Mouse (Mus musculus): ENCODE measurements at regions not wholly inside any gene's neighbourhood (a gene's known extent, or its start where the extent isn't known, plus 50 kb on each side); places are given as distances from the start of the nearest gene placed in this dataset.
"Not testable (repeated sequence)": the region's sequence is repeated elsewhere in the genome, so short reads cannot be mapped to it uniquely, and the experiment has no call there.

DNA sequence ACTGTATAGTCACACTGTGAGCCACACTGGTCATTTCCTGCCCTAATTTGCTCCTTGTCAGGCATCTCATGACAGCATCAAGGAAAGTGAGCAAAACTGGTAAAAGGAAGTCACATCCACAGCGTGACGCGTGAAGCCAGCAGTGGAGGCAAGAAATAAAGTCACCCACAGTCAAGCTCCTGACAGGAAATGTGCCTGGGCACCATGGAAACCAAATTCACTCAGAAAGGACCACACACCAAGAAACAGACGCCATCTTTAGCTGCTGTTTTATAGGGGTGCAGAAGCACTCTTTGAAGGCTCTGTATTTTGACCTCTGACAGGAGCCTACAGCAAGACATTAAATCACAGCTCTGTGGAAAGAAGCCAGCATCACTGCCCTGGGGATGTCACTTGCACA lies 115.4 kb upstream of the Rybp start:
- H3K9ac ChIP-seq: no peak overlapping the region
- no peak for ATAC-seq (ENCODE audit: low read depth)
- H3K4me3 ChIP-seq: no peak overlapping the region
- WGBS: 30% methylated on average over 4 of the region's 4 CpGs
- H3K9me3 ChIP-seq: no peaks in the 10 kb centered on the region
- H3K4me2 ChIP-seq: no peak overlapping the region
- H3K27ac ChIP-seq (replicated peaks): no peak overlapping the region
- H3K4me1 ChIP-seq (replicated peaks): 0 out of 2 replicates have a peak, but pooled peaks cover 6% of the 10 kb centered on the region
- no peaks in the 10 kb centered on the region for H3K36me3 ChIP-seq
- H3K27me3 ChIP-seq: peaks cover 6% of the 10 kb centered on the region; the same call in 1 of the 2 replicates

DNA sequence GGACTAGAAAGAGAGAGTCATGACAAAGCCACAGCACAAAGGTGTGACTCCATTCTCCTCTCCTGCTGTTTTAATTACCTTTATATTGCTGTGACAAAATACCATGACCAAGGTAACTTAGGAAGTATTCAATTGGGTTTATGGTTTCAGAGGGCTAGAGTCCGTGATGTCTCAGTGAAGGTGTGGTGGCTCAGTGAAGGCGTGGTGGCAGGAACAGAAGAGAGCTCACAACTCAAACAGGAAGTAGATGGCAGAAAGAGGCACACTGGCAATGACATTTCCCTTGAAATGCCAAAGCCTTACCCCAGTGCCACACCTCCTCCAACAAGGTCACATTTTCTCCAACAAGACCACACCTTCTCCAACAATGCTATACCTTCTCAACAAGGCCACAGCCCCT lies 114.4 kb upstream of the Rybp start:
- ATAC-seq (ENCODE audit: low read depth): no peak
- H3K4me3 ChIP-seq: no peak overlapping the region
- no peak overlapping the region for H3K9ac ChIP-seq
- no peaks in the 10 kb centered on the region for H3K36me3 ChIP-seq
- H3K4me1 ChIP-seq (replicated peaks): peaks cover 6% of the 10 kb centered on the region; the same call in 1 of the 2 replicates
- 90% methylated on average over 2 of the region's 2 CpGs for WGBS
- no peak overlapping the region for H3K4me2 ChIP-seq
- H3K27ac ChIP-seq (replicated peaks): no peak overlapping the region
- peaks cover 6% of the 10 kb centered on the region; the same call in 1 of the 2 replicates for H3K27me3 ChIP-seq
- no peaks in the 10 kb centered on the region for H3K9me3 ChIP-seq

DNA sequence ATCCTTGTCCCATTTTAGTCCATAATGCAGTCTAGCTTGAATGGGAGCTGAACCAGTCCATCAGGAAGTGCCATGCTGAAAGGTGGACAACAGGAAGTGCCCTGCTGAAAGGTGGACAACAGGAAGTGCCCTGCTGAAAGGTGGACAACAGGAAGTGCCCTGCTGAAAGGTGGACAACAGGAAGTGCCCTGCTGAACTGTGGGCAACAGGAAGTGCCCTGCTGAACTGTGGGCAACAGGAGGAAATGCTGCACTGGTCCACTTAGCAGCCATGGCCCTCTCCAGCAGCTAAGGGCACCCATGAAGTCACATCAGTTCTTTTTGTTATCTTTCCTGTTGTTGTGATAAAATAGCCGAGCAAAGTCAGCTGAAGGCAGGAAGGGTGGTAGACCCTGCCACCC lies 112.1 kb upstream of the Rybp start:
- not testable (repeated sequence) for H3K4me1 ChIP-seq (replicated peaks); ATAC-seq (ENCODE audit: low read depth); H3K27me3 ChIP-seq; H3K9ac ChIP-seq; H3K36me3 ChIP-seq; H3K4me3 ChIP-seq; H3K4me2 ChIP-seq; H3K9me3 ChIP-seq; H3K27ac ChIP-seq (replicated peaks)
- WGBS: 90% methylated on average over 1 of the region's 1 CpGs

DNA sequence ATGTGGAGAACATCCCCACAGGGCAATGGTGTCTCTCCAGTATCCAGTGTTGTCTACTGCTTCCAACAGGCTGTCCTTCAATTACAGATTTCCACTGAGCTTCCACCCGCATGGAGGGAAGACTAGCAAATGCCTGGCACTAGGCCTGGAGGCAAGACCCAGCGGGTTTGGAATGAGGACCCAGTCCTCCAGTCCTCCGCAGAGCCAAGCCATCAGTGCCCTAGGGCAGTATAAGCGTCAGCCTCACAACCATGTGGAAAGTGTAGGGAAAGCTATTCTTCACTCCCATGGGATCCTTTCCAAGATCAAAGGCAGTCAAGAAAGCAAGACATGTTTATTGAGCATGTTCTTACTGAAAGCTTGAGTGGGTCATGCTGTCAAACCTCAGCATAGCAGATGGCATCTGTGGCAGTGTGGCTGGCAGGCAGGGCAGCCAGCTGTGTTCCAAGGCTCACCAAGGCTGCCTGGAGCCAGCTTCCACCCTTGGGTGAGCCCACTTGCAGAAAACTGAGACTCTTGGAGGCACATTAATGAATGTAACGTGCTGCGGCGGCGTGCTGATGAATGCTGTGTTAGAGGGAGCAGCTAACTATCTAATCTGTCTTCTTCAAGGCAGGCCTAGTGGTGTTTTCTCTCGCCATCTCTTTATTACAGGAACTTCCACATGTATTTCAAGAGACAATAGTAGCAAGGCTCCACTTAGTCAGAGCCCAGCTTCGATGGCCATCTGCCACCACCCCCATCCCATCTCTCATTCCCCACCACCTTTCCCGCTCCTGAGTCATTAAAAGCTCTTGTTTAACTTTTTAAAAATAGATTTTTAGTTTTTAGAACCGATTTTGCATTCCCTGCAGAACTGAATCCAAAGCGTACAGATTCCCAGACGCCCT lies 109.3 kb upstream of the Rybp start:
- no peak overlapping the region for H3K4me2 ChIP-seq
- no peak overlapping the region for H3K27ac ChIP-seq (replicated peaks)
- 66% methylated on average over 14 of the region's 14 CpGs for whole genome bisulfite sequencing
- H3K9me3 ChIP-seq: no peaks in the 10 kb centered on the region
- no peak for ATAC-seq (ENCODE audit: low read depth)
- H3K4me3 ChIP-seq: no peak overlapping the region
- H3K36me3 ChIP-seq: no peaks in the 10 kb centered on the region
- no peak overlapping the region for H3K9ac ChIP-seq
- no peaks in the 10 kb centered on the region for H3K27me3 ChIP-seq
- H3K4me1 ChIP-seq (replicated peaks): no peaks in the 10 kb centered on the region; the same call in 1 of the 2 replicates

DNA sequence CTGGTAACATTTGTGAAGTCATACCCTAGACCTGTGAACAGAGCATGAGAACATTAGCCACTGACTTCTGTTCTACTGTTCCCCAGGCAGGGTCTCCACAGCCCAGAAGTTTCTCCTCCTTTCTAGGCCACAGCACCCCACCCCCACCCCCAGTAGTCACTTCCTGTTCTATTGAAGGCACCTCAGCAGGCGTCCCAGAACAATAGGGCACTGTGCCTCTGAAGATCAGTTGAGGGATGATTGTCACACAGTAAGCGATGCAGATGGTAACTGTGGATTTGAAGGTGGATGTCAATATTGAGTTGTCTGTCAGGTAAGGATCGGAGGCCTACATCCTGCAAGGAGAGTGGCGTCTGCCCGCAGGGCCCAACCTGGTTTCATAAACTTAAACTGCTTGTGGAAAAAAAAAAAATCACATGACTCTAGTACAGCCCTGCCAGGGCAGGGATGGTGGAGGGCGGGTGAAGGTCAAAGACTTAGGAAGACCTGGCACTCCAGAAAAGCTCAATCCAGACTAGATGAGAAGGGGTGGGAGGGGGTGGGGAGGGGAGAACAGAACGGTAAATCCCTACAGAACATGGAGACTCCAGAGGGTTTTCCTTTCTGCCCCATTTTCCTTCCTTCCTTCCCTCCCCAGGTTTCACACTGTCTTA lies 103.1 kb upstream of the Rybp start:
- Histone ChIP-seq H3K36me3 (no peaks in the 10 kb centered on the region), H3K9me3 (no peaks in the 10 kb centered on the region), H3K9ac (no peak overlapping the region), H3K27me3 (no peaks in the 10 kb centered on the region), H3K4me3 (no peak overlapping the region), H3K4me1 (replicated peaks) (no peaks in the 10 kb centered on the region; the same call in 1 of the 2 replicates), H3K4me2 (no peak overlapping the region), H3K27ac (replicated peaks) (no peak overlapping the region)
- WGBS: 76% methylated on average over 7 of the region's 7 CpGs
- no peak for ATAC-seq (ENCODE audit: low read depth)

DNA sequence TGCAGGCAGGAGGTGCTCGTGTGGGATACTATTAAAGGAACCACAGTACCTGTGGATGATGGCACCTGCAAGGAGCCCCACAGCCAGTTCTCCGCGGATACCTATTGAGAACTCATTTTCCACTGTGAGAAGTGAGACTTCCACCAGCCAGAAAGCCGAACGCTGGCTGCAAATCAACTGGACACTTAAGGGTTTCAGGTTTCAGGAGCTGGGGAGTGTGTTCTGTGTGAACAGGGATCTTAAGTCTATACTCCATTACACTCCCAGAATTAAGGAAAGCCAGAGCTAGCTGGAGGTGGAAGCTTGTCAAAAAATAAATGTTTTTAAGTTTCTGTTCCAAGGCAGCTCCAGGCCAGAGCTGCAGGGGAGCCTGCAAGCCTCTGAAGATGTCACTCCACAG lies 99.8 kb upstream of the Rybp start:
- H3K4me3 ChIP-seq: no peak overlapping the region
- H3K36me3 ChIP-seq: no peaks in the 10 kb centered on the region
- no peaks in the 10 kb centered on the region for H3K9me3 ChIP-seq
- no peak overlapping the region for H3K27ac ChIP-seq (replicated peaks)
- H3K4me2 ChIP-seq: no peak overlapping the region
- no peaks in the 10 kb centered on the region for H3K27me3 ChIP-seq
- H3K9ac ChIP-seq: no peak overlapping the region
- peaks cover 4% of the 10 kb centered on the region; the same call in 1 of the 2 replicates for H3K4me1 ChIP-seq (replicated peaks)
- WGBS: 22% methylated on average over 5 of the region's 5 CpGs
- no peak for ATAC-seq (ENCODE audit: low read depth)

DNA sequence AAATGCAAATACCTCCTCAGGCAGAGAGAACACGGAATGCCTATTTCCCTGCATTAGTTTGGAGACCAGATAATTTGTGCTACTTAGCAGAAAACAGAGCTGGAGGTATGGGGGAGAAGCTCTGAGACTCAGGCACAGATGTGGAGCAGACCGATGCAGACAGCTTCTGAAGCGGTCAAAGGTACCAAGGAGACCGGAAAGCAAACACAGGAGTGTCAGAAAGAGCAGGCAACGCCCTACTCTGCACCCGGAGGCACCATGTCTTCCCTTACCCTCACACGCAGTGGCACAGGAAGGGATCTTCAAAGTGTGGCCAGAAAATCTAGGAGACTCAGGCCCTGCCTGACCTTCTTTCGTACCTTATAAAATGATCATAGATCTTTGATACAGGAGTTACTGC lies 98.4 kb upstream of the Rybp start:
- H3K27me3 ChIP-seq: no peaks in the 10 kb centered on the region
- no peak overlapping the region for H3K27ac ChIP-seq (replicated peaks)
- H3K36me3 ChIP-seq: no peaks in the 10 kb centered on the region
- H3K9me3 ChIP-seq: no peaks in the 10 kb centered on the region
- no peak overlapping the region for H3K4me3 ChIP-seq
- ATAC-seq (ENCODE audit: low read depth): no peak
- H3K4me1 ChIP-seq (replicated peaks): peaks cover 10% of the 10 kb centered on the region
- H3K4me2 ChIP-seq: no peak overlapping the region
- 68% methylated on average over 8 of the region's 8 CpGs for WGBS
- H3K9ac ChIP-seq: no peak overlapping the region

DNA sequence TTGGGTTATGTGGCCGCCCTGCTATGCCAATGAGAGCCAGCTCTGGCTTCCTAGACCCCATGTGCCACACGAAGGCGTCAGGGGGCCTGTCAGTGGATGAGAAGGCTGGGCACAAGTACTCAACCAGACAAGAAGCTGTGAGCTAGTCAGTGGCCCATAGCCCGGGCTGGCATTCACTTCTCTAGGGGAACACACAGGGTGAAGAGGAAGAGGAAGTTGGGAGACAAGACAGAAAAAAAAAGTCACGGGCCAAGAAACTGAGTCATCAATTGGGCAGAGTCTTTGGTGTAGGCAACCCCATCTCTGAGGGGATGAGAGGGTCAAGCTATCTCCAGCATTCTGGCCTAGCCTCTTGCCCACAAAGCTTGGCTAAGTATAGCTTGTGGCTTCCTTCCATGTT lies 93.8 kb upstream of the Rybp start:
- Histone ChIP-seq H3K27ac (replicated peaks) (no peak overlapping the region), H3K36me3 (no peaks in the 10 kb centered on the region), H3K27me3 (peaks cover 6% of the 10 kb centered on the region; the same call in 1 of the 2 replicates), H3K4me1 (replicated peaks) (peaks cover 30% of the 10 kb centered on the region), H3K9me3 (no peaks in the 10 kb centered on the region), H3K4me2 (no peak overlapping the region), H3K4me3 (no peak overlapping the region), H3K9ac (no peak overlapping the region)
- WGBS: 82% methylated on average over 5 of the region's 5 CpGs
- no peak for ATAC-seq (ENCODE audit: low read depth)

DNA sequence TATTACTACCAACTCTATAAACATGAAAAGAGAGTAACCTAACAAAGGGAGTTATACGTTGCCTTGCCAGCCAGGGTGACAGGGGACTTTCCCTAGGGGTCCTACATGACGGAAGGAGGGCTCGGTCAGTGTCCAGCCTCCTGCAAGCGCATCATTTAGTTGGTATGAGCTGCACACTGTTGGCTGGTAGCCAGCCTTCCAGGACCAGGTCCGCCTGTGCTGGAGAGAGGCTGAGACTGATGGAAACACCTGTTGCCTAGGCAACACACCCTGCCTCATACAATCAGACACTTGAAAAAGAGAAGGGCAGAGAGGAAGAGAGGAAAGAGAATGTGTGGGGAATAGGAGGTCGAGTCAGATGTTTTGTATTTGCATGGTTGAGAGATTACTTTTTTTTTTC lies 93.3 kb upstream of the Rybp start:
- Histone ChIP-seq H3K9ac (no peak overlapping the region), H3K9me3 (no peaks in the 10 kb centered on the region), H3K4me2 (no peak overlapping the region), H3K4me3 (no peak overlapping the region), H3K27ac (replicated peaks) (no peak overlapping the region), H3K27me3 (peaks cover 6% of the 10 kb centered on the region; the same call in 1 of the 2 replicates), H3K4me1 (replicated peaks) (peaks cover 30% of the 10 kb centered on the region), H3K36me3 (no peaks in the 10 kb centered on the region)
- ATAC-seq (ENCODE audit: low read depth): peak; percentile 68; the same call in 1 of the 2 replicates
- 12% methylated on average over 6 of the region's 6 CpGs for WGBS

DNA sequence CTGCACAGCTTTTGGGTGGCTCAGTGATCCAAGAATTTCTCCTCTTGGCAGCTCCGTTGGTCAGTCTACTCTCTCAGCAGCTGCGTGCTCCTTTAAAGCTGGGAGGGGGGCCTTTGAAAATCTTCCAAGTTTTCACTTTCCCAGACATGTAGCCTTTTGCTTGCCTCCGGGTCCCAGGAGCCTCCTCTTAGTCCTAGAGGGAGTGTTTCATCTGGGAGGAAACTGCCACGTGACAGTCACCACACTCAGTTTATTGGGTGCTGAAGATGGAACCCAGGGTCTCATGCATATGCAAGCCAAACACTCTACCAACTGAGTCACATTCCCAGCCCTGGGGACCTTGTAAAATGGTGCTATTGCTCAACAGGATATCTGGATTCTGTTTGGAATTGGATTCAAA lies 92.5 kb upstream of the Rybp start:
- Histone ChIP-seq H3K4me1 (replicated peaks) (peaks cover 30% of the 10 kb centered on the region), H3K27me3 (peaks cover 6% of the 10 kb centered on the region; the same call in 1 of the 2 replicates), H3K4me2 (no peak overlapping the region), H3K4me3 (no peak overlapping the region), H3K36me3 (no peaks in the 10 kb centered on the region), H3K27ac (replicated peaks) (no peak overlapping the region), H3K9me3 (peaks cover 1% of the 10 kb centered on the region; the same call in 1 of the 2 replicates), H3K9ac (no peak overlapping the region)
- no peak for ATAC-seq (ENCODE audit: low read depth)
- WGBS: 44% methylated on average over 4 of the region's 4 CpGs

DNA sequence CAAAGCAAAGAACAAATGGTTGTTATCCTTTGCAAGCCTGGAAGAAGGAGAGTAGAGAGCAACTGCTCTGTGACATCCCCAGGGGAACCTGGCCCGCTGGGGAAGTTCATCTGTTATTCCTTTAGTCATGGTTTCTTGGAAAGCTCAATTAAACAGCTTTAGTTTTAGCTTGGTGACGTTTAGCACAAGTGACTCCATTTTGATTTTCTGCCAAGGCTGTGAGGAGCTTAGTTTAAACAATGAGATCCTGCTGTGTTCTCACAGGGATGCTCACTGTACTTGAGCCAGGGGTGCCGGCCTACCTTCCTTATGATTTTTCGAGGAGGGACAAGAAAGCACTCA lies 91.2 kb upstream of the Rybp start:
- Histone ChIP-seq H3K27ac (replicated peaks) (no peak overlapping the region), H3K4me1 (replicated peaks) (peaks cover 27% of the 10 kb centered on the region), H3K27me3 (peaks cover 6% of the 10 kb centered on the region; the same call in 1 of the 2 replicates), H3K4me2 (no peak overlapping the region), H3K4me3 (no peak overlapping the region), H3K36me3 (no peaks in the 10 kb centered on the region), H3K9me3 (peaks cover 5% of the 10 kb centered on the region; the same call in 1 of the 2 replicates), H3K9ac (no peak overlapping the region)
- WGBS: 29% methylated on average over 4 of the region's 4 CpGs
- ATAC-seq (ENCODE audit: low read depth): no peak

DNA sequence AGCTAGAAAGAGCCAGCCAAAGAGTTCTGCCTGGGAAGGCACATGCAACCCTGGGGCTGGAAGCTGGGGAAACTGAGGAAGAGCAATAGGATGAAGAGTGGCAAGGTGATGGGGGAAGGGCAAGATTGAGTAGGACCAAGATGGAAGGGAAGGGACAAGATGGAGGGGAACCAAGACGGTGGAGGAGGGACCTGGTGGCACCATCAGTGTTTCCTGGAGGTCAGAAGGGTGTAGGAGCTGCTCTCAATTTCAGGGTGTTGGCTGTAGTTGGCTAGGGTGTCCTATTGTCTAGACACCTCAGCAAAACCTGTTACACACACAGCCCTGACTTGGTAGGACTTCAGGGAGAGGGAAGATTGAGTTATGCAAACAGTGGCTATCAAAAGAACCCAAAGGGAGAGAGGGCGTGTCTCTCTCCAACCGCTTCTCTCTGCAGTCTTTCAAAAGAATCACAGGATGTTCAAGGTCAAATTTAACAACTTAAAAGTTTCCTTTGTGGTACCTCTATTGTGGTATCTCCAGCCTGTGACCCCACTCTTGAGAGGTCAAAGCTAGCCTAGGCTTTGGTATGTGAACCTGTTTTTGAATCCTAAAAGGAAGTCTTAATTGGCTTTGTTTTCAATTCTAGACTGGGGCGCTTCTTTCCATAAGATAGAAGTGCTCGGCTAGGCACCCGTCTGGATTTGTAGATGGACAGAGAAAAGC lies 90.7 kb upstream of the Rybp start:
- H3K36me3 ChIP-seq: no peaks in the 10 kb centered on the region
- H3K4me3 ChIP-seq: no peak overlapping the region
- ATAC-seq (ENCODE audit: low read depth): no peak
- H3K27ac ChIP-seq (replicated peaks): no peak overlapping the region
- peaks cover 27% of the 10 kb centered on the region for H3K4me1 ChIP-seq (replicated peaks)
- H3K9me3 ChIP-seq: peaks cover 5% of the 10 kb centered on the region; the same call in 1 of the 2 replicates
- WGBS: 30% methylated on average over 6 of the region's 6 CpGs
- peaks cover 6% of the 10 kb centered on the region; the same call in 1 of the 2 replicates for H3K27me3 ChIP-seq
- no peak overlapping the region for H3K4me2 ChIP-seq
- H3K9ac ChIP-seq: no peak overlapping the region

All from neural tube, embryonic 13.5 days (tissue).